Mouse (Mus musculus) forebrain, embryonic 11.5 days (tissue): ENCODE data around the gene Gm49358. TPM values are rescaled to one million over a fixed set of nuclear protein-coding genes. Genes with fewer than 3 reads are reported as not detected.

Experiments
- ATAC-seq: fragments of 200-750 bp; cut with Nextera tagmentation; replicated peaks from 2 replicates; pipeline ENCODE4 v1.8.0; 2017; ENCODE audit warnings: moderate TSS enrichment; ENCODE audit not compliant: low FRiP score
- DNase-seq: peaks from one replicate; pipeline ENCODE4 v3.0.0-alpha.2; 2017; ENCODE audit warnings: low spot score
- H3K27ac ChIP-seq: fragments of 300-500 bp; sonication (generic); 2 replicates; pipeline ENCODE4 v1.5.1; 2014; ENCODE audit warnings: low read depth, low read length
- H3K27me3 ChIP-seq: fragments of 300-500 bp; sonication (generic); 2 replicates; pipeline ENCODE4 v1.6.1; 2014; ENCODE audit warnings: mild to moderate bottlenecking, low read length, mixed read lengths; ENCODE audit not compliant: control insufficient read depth, insufficient read depth
- H3K36me3 ChIP-seq: fragments of 300-500 bp; sonication (generic); 2 replicates; pipeline ENCODE4 v1.6.1; 2014; ENCODE audit warnings: mild to moderate bottlenecking, low read length, moderate library complexity, mixed read lengths; ENCODE audit not compliant: control insufficient read depth, insufficient read depth
- H3K4me1 ChIP-seq: fragments of 300-500 bp; sonication (generic); replicated peaks from 2 replicates; pipeline ENCODE4 v1.6.1; 2014; ENCODE audit warnings: low read length, mixed read lengths; ENCODE audit not compliant: control insufficient read depth, insufficient read depth
- H3K4me2 ChIP-seq: fragments of 300-500 bp; sonication (generic); 2 replicates; pipeline ENCODE4 v1.6.1; 2014; ENCODE audit warnings: low read depth, mild to moderate bottlenecking, low read length, moderate library complexity, mixed read lengths; ENCODE audit not compliant: severe bottlenecking
- H3K4me3 ChIP-seq: fragments of 300-500 bp; sonication (generic); 2 replicates; pipeline ENCODE4 v1.5.1; 2014; ENCODE audit warnings: low read depth, low read length
- H3K9ac ChIP-seq: fragments of 300-500 bp; sonication (generic); 2 replicates; pipeline ENCODE4 v1.6.1; 2014; ENCODE audit warnings: low read length
- H3K9me3 ChIP-seq: fragments of 300-500 bp; sonication (generic); 2 replicates; pipeline ENCODE4 v1.6.1; 2016; ENCODE audit warnings: low read length, mixed read lengths; ENCODE audit not compliant: control insufficient read depth
- WGBS: fragments of 180-500 bp; shearing (Covaris S2); extraction: QIAGEN DNeasy Blood & Tissue Kit; methylation state at CpG from one replicate; pipeline ENCODE4 v1.1.7; 2014; 5-methylcytosine and 5-hydroxymethylcytosine counted together
- polyA plus RNA-seq: library from polyadenylated mRNA; unstranded; fragments of >200 nt; fragmentation: Nextera tagmentation; extraction: Ambion mirVana; gene quantifications from 2 replicates; pipeline ENCODE4 v1.2.1, GENCODE M21; 2014

Gm49358 gene
- polyA plus RNA-seq, 1 experiment from 2014 or later, result not detected

DNA sequence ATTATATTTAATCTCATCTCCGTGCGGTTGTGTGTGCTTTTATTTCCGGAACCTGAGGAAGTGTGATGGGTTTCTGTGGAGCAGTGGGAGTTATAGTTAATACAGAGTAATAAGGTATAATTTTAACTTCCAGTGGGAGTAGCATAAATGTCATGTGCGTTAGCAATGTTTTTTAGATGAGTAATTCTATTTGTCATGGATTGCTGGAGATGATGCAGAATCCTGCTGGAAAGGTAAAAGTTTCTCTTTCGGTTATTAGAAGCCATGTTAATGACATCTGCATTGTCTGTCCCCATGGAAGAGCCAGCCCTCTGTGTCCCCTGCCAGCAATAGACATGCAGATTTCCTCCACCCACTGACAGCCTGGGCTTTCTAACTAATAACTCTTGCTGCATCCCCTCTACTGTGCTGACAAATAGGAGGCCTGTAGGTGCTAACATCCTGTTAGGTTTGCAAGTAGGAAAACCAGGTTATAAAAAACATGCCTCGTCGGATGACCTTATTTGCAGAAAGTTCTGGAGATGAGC lies 25.4 kb downstream of the Gm49358 start:
- H3K4me1 ChIP-seq, result no peaks in the 10 kb centered on the region
- no peak overlapping the region for H3K4me2 ChIP-seq
- H3K4me3 ChIP-seq, result no peak overlapping the region
- H3K27ac ChIP-seq, result no peak overlapping the region
- H3K27me3 ChIP-seq, result no peaks in the 10 kb centered on the region
- no peak for DNase-seq
- 83% methylated on average over 7 of the region's 7 CpGs for WGBS
- no peaks in the 10 kb centered on the region for H3K36me3 ChIP-seq
- H3K9me3 ChIP-seq, result no peaks in the 10 kb centered on the region
- no peak overlapping the region for H3K9ac ChIP-seq
- no peak for ATAC-seq

GRCm38 (mm10) chr10:86791507-86792184 lies 27.9 kb downstream of the Gm49358 start:
- no peak overlapping the region for H3K27ac ChIP-seq
- no peak overlapping the region for H3K4me3 ChIP-seq
- H3K36me3 ChIP-seq, result no peaks in the 10 kb centered on the region
- DNase-seq (no peak), ATAC-seq (no peak)
- H3K4me1 ChIP-seq, result no peaks in the 10 kb centered on the region
- no peaks in the 10 kb centered on the region for H3K27me3 ChIP-seq
- H3K9me3 ChIP-seq, result no peaks in the 10 kb centered on the region
- no peak overlapping the region for H3K4me2 ChIP-seq
- 84% methylated on average over 7 of the region's 7 CpGs for whole genome bisulfite sequencing
- no peak overlapping the region for H3K9ac ChIP-seq

GRCm38 (mm10) chr10:86793509-86793951 lies 29.8 kb downstream of the Gm49358 start:
- no peak for ATAC-seq
- 82% methylated on average over 2 of the region's 2 CpGs for WGBS

GRCm38 (mm10) chr10:86794196-86794595 lies 30.4 kb downstream of the Gm49358 start:
- no peak overlapping the region for H3K4me3 ChIP-seq
- DNase-seq, result no peak
- H3K4me2 ChIP-seq, result no peak overlapping the region
- 91% methylated on average over 4 of the region's 4 CpGs for WGBS
- H3K27ac ChIP-seq, result no peak overlapping the region
- ATAC-seq, result no peak
- no peaks in the 10 kb centered on the region for H3K9me3 ChIP-seq
- H3K4me1 ChIP-seq, result no peaks in the 10 kb centered on the region
- H3K9ac ChIP-seq, result no peak overlapping the region
- no peaks in the 10 kb centered on the region for H3K36me3 ChIP-seq
- no peaks in the 10 kb centered on the region for H3K27me3 ChIP-seq

More at GRCm38 (mm10) chr10:86793509-86793951, 29.8 kb downstream of the Gm49358 start:
- Histone ChIP-seq H3K36me3 (no peaks in the 10 kb centered on the region), H3K27me3 (no peaks in the 10 kb centered on the region), H3K4me2 (no peak overlapping the region), H3K9ac (no peak overlapping the region), H3K9me3 (no peaks in the 10 kb centered on the region), H3K4me3 (no peak overlapping the region), H3K27ac (no peak overlapping the region), H3K4me1 (no peaks in the 10 kb centered on the region)
- DNase-seq, result no peak

DNA sequence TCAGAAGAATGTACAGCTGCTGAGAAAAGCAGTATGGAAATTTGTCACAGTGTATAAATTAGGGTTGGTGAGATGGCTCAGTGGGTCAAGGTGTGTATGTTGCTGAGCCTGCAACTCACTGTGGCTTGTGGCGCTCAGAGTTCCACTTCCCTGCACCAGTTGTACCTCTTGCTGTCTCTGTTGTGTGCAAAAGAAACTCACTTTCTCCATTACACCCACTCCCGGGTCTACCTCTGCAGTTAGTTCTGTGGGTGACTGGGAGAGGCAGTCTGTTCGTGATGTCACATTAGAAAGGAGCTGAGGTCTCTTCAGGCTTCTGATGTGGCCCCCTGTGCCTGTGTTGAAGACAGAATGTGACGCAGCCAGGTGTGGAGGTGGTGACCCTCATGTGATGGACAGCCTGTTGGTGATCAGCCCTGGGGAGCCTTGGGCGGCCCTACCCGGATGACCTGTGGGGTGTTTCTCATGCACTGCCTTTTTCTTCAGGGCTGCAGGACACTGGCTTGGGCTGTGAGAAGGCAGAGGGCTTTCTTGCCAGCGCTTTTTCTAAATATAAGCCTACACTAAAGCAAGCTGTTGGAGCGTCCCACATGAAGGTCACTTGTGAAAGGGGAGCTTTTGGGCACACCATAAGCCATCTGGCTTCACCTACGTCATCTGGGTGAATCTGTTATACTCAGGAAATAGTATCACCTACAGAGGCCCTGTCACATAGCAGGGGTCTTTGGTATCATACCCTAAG lies 31.2 kb downstream of the Gm49358 start:
- no peak for DNase-seq
- WGBS, result 94% methylated on average over 9 of the region's 9 CpGs
- H3K4me2 ChIP-seq, result no peak overlapping the region
- H3K36me3 ChIP-seq, result no peaks in the 10 kb centered on the region
- H3K9ac ChIP-seq, result no peak overlapping the region
- no peak overlapping the region for H3K4me3 ChIP-seq
- no peak for ATAC-seq
- no peaks in the 10 kb centered on the region for H3K9me3 ChIP-seq
- no peaks in the 10 kb centered on the region for H3K4me1 ChIP-seq
- no peak overlapping the region for H3K27ac ChIP-seq
- no peaks in the 10 kb centered on the region for H3K27me3 ChIP-seq

DNA sequence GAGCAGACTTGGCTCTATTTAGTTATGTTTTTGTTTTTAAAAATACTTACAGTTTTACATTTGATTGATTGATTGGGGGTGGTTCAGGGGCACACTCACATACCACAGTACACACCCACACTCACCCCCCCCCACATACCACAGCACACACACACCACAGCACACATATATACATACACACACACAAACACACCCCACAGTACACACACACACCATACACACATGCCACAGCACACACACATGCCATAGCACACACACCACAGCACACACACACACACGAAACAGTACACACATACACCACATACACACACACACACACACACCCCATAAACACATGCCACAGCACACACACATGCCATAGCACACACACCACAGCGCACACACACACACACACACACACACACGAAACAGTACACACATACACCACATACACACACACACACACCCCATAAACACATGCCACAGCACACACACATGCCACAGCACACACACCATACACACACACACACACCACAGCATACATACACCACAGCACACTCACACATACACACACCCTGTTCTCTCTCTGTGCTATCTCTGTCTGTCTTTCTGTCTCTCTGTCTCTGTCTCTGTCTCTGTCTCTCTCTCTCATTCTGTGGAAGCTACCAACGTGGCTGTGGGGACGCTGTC lies 32.4 kb downstream of the Gm49358 start:
- Histone ChIP-seq H3K4me1 (no peaks in the 10 kb centered on the region), H3K4me2 (no peak overlapping the region), H3K9me3 (no peaks in the 10 kb centered on the region), H3K36me3 (no peaks in the 10 kb centered on the region), H3K4me3 (no peak overlapping the region), H3K27ac (no peak overlapping the region), H3K9ac (no peak overlapping the region), H3K27me3 (no peaks in the 10 kb centered on the region)
- no peak for DNase-seq
- WGBS, result 94% methylated on average over 5 of the region's 5 CpGs
- ATAC-seq, result no peak

DNA sequence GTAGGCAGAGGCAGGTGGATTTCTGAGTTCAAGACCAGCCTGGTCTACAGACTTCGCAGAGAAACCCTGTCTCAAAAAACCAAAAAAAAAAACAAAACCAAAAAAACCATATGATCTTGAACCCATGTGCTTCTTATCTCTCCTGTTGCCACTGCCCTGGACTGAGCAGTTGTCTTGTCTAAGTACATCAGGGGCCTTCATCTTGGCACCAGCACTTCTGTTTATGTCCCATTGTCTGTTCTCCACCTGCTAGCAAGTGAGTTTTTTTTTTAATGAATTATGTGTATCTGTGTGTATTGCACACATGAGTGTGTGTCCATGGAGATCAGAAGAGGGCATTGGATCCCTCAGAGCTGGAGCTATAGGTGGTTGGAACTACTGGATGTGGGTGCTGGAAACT lies 43.6 kb downstream of the Gm49358 start:
- no peak overlapping the region for H3K27ac ChIP-seq
- H3K4me3 ChIP-seq, result no peak overlapping the region
- 95% methylated on average over 1 of the region's 1 CpGs for WGBS
- H3K4me2 ChIP-seq, result no peak overlapping the region
- H3K36me3 ChIP-seq, result no peaks in the 10 kb centered on the region
- H3K27me3 ChIP-seq, result no peaks in the 10 kb centered on the region
- DNase-seq, result no peak
- no peak for ATAC-seq
- no peaks in the 10 kb centered on the region for H3K9me3 ChIP-seq
- no peak overlapping the region for H3K9ac ChIP-seq
- no peaks in the 10 kb centered on the region for H3K4me1 ChIP-seq

DNA sequence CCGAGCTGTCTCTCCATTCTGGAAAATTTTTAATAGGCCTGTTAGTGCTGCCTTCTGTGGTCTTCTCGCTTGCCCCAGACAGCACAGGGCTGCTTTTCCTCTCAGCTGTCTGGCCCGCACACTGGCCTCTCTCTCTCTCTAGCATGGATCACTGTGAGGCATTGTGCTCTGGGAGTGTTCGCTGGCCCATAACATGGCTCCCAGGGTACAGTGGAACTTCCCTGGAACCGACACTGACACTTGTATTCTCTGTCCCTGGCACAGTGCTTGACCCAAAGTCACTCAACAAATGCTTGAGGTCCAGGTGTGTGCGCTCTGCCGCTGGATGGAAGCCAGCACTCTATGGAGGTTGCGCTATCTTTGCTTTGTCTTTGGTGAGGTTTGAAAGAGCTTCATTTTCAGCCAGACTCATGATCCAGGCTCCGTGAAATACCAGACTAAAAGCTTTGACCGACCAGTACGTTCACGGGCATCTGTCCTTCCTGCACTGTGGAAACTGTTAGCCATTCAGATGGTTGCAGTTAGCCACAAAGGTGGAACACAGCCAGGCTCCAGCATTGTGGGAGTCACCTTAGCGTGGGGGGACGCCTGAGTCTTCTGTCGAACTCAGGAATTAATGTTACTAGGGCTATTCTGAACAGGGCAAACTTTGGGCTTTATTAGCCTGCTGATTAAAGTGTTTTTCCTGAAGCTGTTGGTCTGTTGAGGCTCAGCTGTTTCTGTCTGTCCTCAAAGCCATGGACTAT lies 44.4 kb downstream of the Gm49358 start:
- ATAC-seq, result no peak

More for the DNA sequence above, 44.4 kb downstream of the Gm49358 start:
- Histone ChIP-seq H3K36me3 (no peaks in the 10 kb centered on the region), H3K27me3 (no peaks in the 10 kb centered on the region), H3K27ac (no peak overlapping the region), H3K4me2 (no peak overlapping the region), H3K9ac (no peak overlapping the region), H3K9me3 (no peaks in the 10 kb centered on the region), H3K4me3 (no peak overlapping the region), H3K4me1 (no peaks in the 10 kb centered on the region)
- DNase-seq, result no peak
- 85% methylated on average over 15 of the region's 15 CpGs for WGBS
